Mouse (Mus musculus) kidney, adult 2 months (tissue): Measurements from ENCODE around the gene Foxp4.

Source experiments
- CTCF ChIP-seq: fragments of 200-500 bp; conservative IDR thresholded peaks from 2 replicates; pipeline ENCODE4 v1.5.1; 2011; ENCODE audit warnings: low read depth, mild to moderate bottlenecking, control low read depth, low read length, moderate library complexity, mixed read lengths; ENCODE audit not compliant: insufficient read depth, insufficient read length
- POLR2A ChIP-seq: fragments of 200-500 bp; IDR thresholded peaks from one replicate; pipeline ENCODE4 v1.6.1; 2011; ENCODE audit warnings: low read depth, low read length, control low read depth

- no peak for TF ChIP-seq CTCF
- no peak for TF ChIP-seq POLR2A
Measured at GRCm38 (mm10) chr17:47872311-47873011, 52.0 kb downstream of the Foxp4 start.
